Mouse (Mus musculus) heart, embryonic 11.5 days (tissue): ENCODE results near the gene Olfr1371. TPM values are rescaled to one million over a fixed set of nuclear protein-coding genes. Genes with fewer than 3 reads are reported as not detected.

Experiments used
- ATAC-seq: fragments of 200-750 bp; cut with Nextera tagmentation; replicated peaks from 2 replicates; pipeline ENCODE4 v1.8.0; 2017; ENCODE audit warnings: moderate library complexity; ENCODE audit not compliant: insufficient number of reproducible peaks, low FRiP score, low TSS enrichment
- H3K27ac ChIP-seq: fragments of 300-500 bp; sonication (generic); 2 replicates; pipeline ENCODE4 v1.5.1; 2014; ENCODE audit warnings: mild to moderate bottlenecking, low read depth, low read length
- H3K27me3 ChIP-seq: fragments of 300-500 bp; sonication (generic); 2 replicates; pipeline ENCODE4 v1.6.1; 2014; ENCODE audit warnings: mild to moderate bottlenecking, low read length, mixed read lengths; ENCODE audit not compliant: control insufficient read depth, insufficient read depth
- H3K36me3 ChIP-seq: fragments of 300-500 bp; sonication (generic); 2 replicates; pipeline ENCODE4 v1.6.1; 2014; ENCODE audit warnings: mild to moderate bottlenecking, low read length, moderate library complexity, mixed read lengths; ENCODE audit not compliant: control insufficient read depth, insufficient read depth
- H3K4me1 ChIP-seq: fragments of 300-500 bp; sonication (generic); 2 replicates; pipeline ENCODE4 v1.6.1; 2014; ENCODE audit warnings: low read length; ENCODE audit not compliant: control insufficient read depth, insufficient read depth
- H3K4me2 ChIP-seq: fragments of 300-500 bp; sonication (generic); 2 replicates; pipeline ENCODE4 v1.6.1; 2014; ENCODE audit warnings: mild to moderate bottlenecking, moderate library complexity
- H3K4me3 ChIP-seq: fragments of 300-500 bp; sonication (generic); 2 replicates; pipeline ENCODE4 v1.5.1; 2014; ENCODE audit warnings: low read depth, low read length
- H3K9ac ChIP-seq: fragments of 300-500 bp; sonication (generic); 2 replicates; pipeline ENCODE4 v1.6.1; 2014; ENCODE audit warnings: mild to moderate bottlenecking, low read depth, low read length, moderate library complexity
- H3K9me3 ChIP-seq: fragments of 300-500 bp; sonication (generic); replicated peaks from 2 replicates; pipeline ENCODE4 v1.6.1; 2016; ENCODE audit warnings: low read length; ENCODE audit not compliant: control insufficient read depth
- WGBS: fragments of 180-500 bp; shearing (Covaris S2); extraction: QIAGEN DNeasy Blood & Tissue Kit; methylation state at CpG from one replicate; pipeline ENCODE4 v1.1.7; 2014; ENCODE audit not compliant: insufficient replicate concordance; 5-methylcytosine and 5-hydroxymethylcytosine counted together
- polyA plus RNA-seq: library from polyadenylated mRNA; unstranded; fragments of >200 nt; fragmentation: Nextera tagmentation; extraction: Ambion mirVana; gene quantifications from 2 replicates; pipeline ENCODE4 v1.2.1, GENCODE M21; 2014

Olfr1371 gene
- polyA plus RNA-seq, 1 experiment from 2014 or later, result not detected

GRCm38 (mm10) chr11:52251770-52252169, 38.0 kb upstream of the Olfr1371 start:
- Histone ChIP-seq H3K9ac (no peak overlapping the region), H3K4me3 (no peak overlapping the region), H3K4me1 (0 out of 2 replicates have a peak, but pooled peaks cover 5% of the 10 kb centered on the region), H3K27me3 (no peaks in the 10 kb centered on the region), H3K4me2 (no peak overlapping the region), H3K36me3 (peaks cover 14% of the 10 kb centered on the region; the same call in 1 of the 2 replicates), H3K9me3 (no peaks in the 10 kb centered on the region), H3K27ac (no peak overlapping the region)
- ATAC-seq, result no peak
- WGBS, result 53% methylated on average over 5 of the region's 5 CpGs

- 92% methylated on average over 2 of the region's 2 CpGs for WGBS
- 0 out of 2 replicates have a peak, but pooled peaks cover 3% of the 10 kb centered on the region for H3K4me1 ChIP-seq
- H3K9me3 ChIP-seq, result no peaks in the 10 kb centered on the region
- 0 out of 2 replicates have a peak, but pooled peaks cover 11% of the 10 kb centered on the region for H3K36me3 ChIP-seq
- no peak overlapping the region for H3K4me2 ChIP-seq
- no peak overlapping the region for H3K4me3 ChIP-seq
- ATAC-seq, result no peak
- no peak overlapping the region for H3K27ac ChIP-seq
- H3K27me3 ChIP-seq, result no peaks in the 10 kb centered on the region
- H3K9ac ChIP-seq, result no peak overlapping the region
Observed at GRCm38 (mm10) chr11:52249452-52249851, 35.7 kb upstream of the Olfr1371 start.

- no peaks in the 10 kb centered on the region for H3K27me3 ChIP-seq
Observed at GRCm38 (mm10) chr11:52240898-52241542, 27.2 kb upstream of the Olfr1371 start.

GRCm38 (mm10) chr11:52234509-52234908, 20.7 kb upstream of the Olfr1371 start:
- Histone ChIP-seq H3K9ac (no peak overlapping the region), H3K27ac (no peak overlapping the region), H3K4me3 (no peak overlapping the region), H3K27me3 (no peaks in the 10 kb centered on the region), H3K4me2 (no peak overlapping the region), H3K36me3 (0 out of 2 replicates have a peak, but pooled peaks cover 6% of the 10 kb centered on the region), H3K9me3 (no peaks in the 10 kb centered on the region), H3K4me1 (0 out of 2 replicates have a peak, but pooled peaks cover 6% of the 10 kb centered on the region)
- no peak for ATAC-seq

More at GRCm38 (mm10) chr11:52240898-52241542, 27.2 kb upstream of the Olfr1371 start:
- WGBS, result 85% methylated on average over 4 of the region's 4 CpGs
- no peak for ATAC-seq
- Histone ChIP-seq H3K4me1 (no peaks in the 10 kb centered on the region), H3K27ac (no peak overlapping the region), H3K9me3 (no peaks in the 10 kb centered on the region), H3K9ac (no peak overlapping the region), H3K4me3 (no peak overlapping the region), H3K4me2 (no peak overlapping the region), H3K36me3 (peaks cover 9% of the 10 kb centered on the region; the same call in 1 of the 2 replicates)

GRCm38 (mm10) chr11:52233906-52234305, 20.1 kb upstream of the Olfr1371 start:
- Histone ChIP-seq H3K36me3 (0 out of 2 replicates have a peak, but pooled peaks cover 6% of the 10 kb centered on the region), H3K9me3 (no peaks in the 10 kb centered on the region), H3K9ac (no peak overlapping the region), H3K4me3 (peak overlapping the region; percentile 96; the same call in 1 of the 2 replicates), H3K27me3 (no peaks in the 10 kb centered on the region), H3K27ac (no peak overlapping the region), H3K4me2 (peak overlapping the region; percentile 73), H3K4me1 (0 out of 2 replicates have a peak, but pooled peaks cover 6% of the 10 kb centered on the region)
- no peak for ATAC-seq
- 84% methylated on average over 1 of the region's 1 CpGs for WGBS

- no peaks in the 10 kb centered on the region for H3K27me3 ChIP-seq
- no peak for ATAC-seq
- H3K27ac ChIP-seq, result no peak overlapping the region
- peak overlapping the region; percentile 96 for H3K4me3 ChIP-seq
- no peaks in the 10 kb centered on the region for H3K9me3 ChIP-seq
- no peak overlapping the region for H3K9ac ChIP-seq
- 0 out of 2 replicates have a peak, but pooled peaks cover 3% of the 10 kb centered on the region for H3K36me3 ChIP-seq
- H3K4me1 ChIP-seq, result 0 out of 2 replicates have a peak, but pooled peaks cover 6% of the 10 kb centered on the region
- 29% methylated on average over 3 of the region's 3 CpGs for WGBS
- H3K4me2 ChIP-seq, result peak overlapping the region; percentile 73
Observed at GRCm38 (mm10) chr11:52233043-52233653, 19.4 kb upstream of the Olfr1371 start.

- H3K9me3 ChIP-seq, result no peaks in the 10 kb centered on the region
- no peaks in the 10 kb centered on the region for H3K36me3 ChIP-seq
- peak within 1 kb of the TSS; percentile 98 for H3K27ac ChIP-seq
- H3K4me1 ChIP-seq, result 0 out of 2 replicates have a peak, but pooled peaks cover 6% of the 10 kb centered on the region
- H3K9ac ChIP-seq, result peak within 1 kb of the TSS; percentile 98
- WGBS, result under 1% methylated on average over 87 of the region's 87 CpGs
- ATAC-seq, result peak; percentile 82
- peak within 1 kb of the TSS; percentile 96 for H3K4me3 ChIP-seq
- peak within 1 kb of the TSS; percentile 73 for H3K4me2 ChIP-seq
- H3K27me3 ChIP-seq, result no peaks in the 10 kb centered on the region
Observed at GRCm38 (mm10) chr11:52231606-52232541, 18.1 kb upstream of the Olfr1371 start, which contains the start of gene Skp1a. Gene Skp1a, plus strand, starts transcription at chr11:52231995.

GRCm38 (mm10) chr11:52230694-52231093, 16.9 kb upstream of the Olfr1371 start:
- ATAC-seq, result no peak
- Histone ChIP-seq H3K27me3 (no peaks in the 10 kb centered on the region), H3K4me3 (peak overlapping the region; percentile 96; the same call in 1 of the 2 replicates), H3K36me3 (no peaks in the 10 kb centered on the region), H3K9ac (no peak overlapping the region), H3K27ac (no peak overlapping the region), H3K4me2 (peak overlapping the region; percentile 73), H3K9me3 (no peaks in the 10 kb centered on the region), H3K4me1 (0 out of 2 replicates have a peak, but pooled peaks cover 6% of the 10 kb centered on the region)
- 51% methylated on average over 5 of the region's 5 CpGs for WGBS
